Mouse (Mus musculus) liver, adult 2 months (tissue): ENCODE measurements at regions not wholly inside any gene's neighbourhood (a gene's known extent, or its start where the extent isn't known, plus 50 kb on each side); places are given as distances from the start of the nearest gene placed in this dataset.

ENCODE experiments used
- DNase-seq: peaks from one replicate; pipeline ENCODE4 v3.0.0-alpha.2; 2011; ENCODE audit warnings: low read depth, low spot score; ENCODE audit errors: extremely low read depth
- H3K27ac ChIP-seq: fragments of 200-500 bp; replicated peaks from 2 replicates; pipeline ENCODE4 v1.5.1; 2012; ENCODE audit warnings: low read depth, mild to moderate bottlenecking, control low read depth, inconsistent platforms, low read length; ENCODE audit not compliant: insufficient read depth
- H3K27me3 ChIP-seq: fragments of 200-500 bp; 2 replicates; pipeline ENCODE4 v1.6.1; 2012; ENCODE audit warnings: mild to moderate bottlenecking, moderate library complexity, low read length, inconsistent platforms; ENCODE audit not compliant: control insufficient read depth, insufficient read depth
- H3K36me3 ChIP-seq: fragments of 200-500 bp; 2 replicates; pipeline ENCODE4 v1.6.1; 2012; ENCODE audit warnings: low read length, inconsistent platforms; ENCODE audit not compliant: control insufficient read depth, insufficient read depth
- H3K4me1 ChIP-seq: fragments of 200-500 bp; 2 replicates; pipeline ENCODE4 v1.6.1; 2011; ENCODE audit warnings: low read length; ENCODE audit not compliant: control insufficient read depth, insufficient read depth
- H3K4me3 ChIP-seq: fragments of 200-500 bp; 2 replicates; pipeline ENCODE4 v1.5.1; 2011; ENCODE audit warnings: low read depth, mild to moderate bottlenecking, control low read depth, low read length, moderate library complexity; ENCODE audit not compliant: insufficient read depth
- H3K79me2 ChIP-seq: fragments of 200-500 bp; 2 replicates; pipeline ENCODE4 v1.6.1; 2012; ENCODE audit warnings: inconsistent platforms, mild to moderate bottlenecking, low read length, moderate library complexity; ENCODE audit not compliant: control insufficient read depth, insufficient read depth
- H3K9ac ChIP-seq: fragments of 200-500 bp; 2 replicates; pipeline ENCODE4 v1.6.1; 2012; ENCODE audit warnings: low read depth, mild to moderate bottlenecking, control low read depth, inconsistent platforms, low read length
- CTCF ChIP-seq: fragments of 200-500 bp; IDR thresholded peaks from 2 replicates; pipeline ENCODE4 v1.5.1; 2011; ENCODE audit warnings: low read depth, low read length, control low read depth
- POLR2A ChIP-seq: fragments of 200-500 bp; IDR thresholded peaks from 2 replicates; pipeline ENCODE4 v1.6.1; 2011; ENCODE audit warnings: low read length, control low read depth; ENCODE audit not compliant: insufficient read depth; ENCODE audit errors: extremely low read depth
- WGBS: fragments of 180-500 bp; shearing (Covaris S2); methylation state at CpG from one replicate; pipeline ENCODE4 v1.1.7; 2018; 5-methylcytosine and 5-hydroxymethylcytosine counted together

DNA sequence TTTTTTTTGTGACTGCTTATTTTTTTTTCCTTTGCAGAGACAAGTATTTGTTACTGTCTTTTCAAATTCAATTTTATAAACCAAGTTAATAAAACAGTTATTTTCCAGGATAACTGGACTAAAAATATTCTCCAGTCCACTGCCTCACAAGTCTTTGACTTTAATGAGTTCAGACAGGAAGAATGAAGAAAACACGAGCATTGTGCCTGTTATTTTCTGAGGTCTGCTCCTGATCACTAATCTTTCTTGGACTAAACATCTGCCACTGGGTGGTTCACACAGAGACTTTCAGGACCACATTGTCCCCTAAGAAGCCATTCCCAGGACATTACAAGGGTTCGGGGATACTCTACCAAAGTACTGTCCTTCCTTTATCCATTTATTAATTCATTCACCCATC lies 167.9 kb upstream of the Stac start:
- TF ChIP-seq CTCF (no peak), POLR2A (no peak)
- H3K27me3 ChIP-seq = no peaks in the 10 kb centered on the region
- no peaks in the 10 kb centered on the region for H3K79me2 ChIP-seq
- no peaks in the 10 kb centered on the region for H3K4me1 ChIP-seq
- H3K27ac ChIP-seq = no peak overlapping the region
- DNase-seq = no peak
- no peak overlapping the region for H3K9ac ChIP-seq
- WGBS = 70% methylated on average over 2 of the region's 2 CpGs
- no peaks in the 10 kb centered on the region for H3K36me3 ChIP-seq
- no peak overlapping the region for H3K4me3 ChIP-seq

- Histone ChIP-seq H3K27me3 (no peaks in the 10 kb centered on the region), H3K79me2 (no peaks in the 10 kb centered on the region), H3K36me3 (no peaks in the 10 kb centered on the region), H3K4me1 (no peaks in the 10 kb centered on the region), H3K4me3 (no peak overlapping the region), H3K27ac (no peak overlapping the region), H3K9ac (no peak overlapping the region)
- no peak for DNase-seq
- no peak for TF ChIP-seq CTCF
- 80% methylated on average over 7 of the region's 7 CpGs for WGBS
These were observed 164.8 kb upstream of the Stac start for GRCm38 (mm10) chr9:111854976-111855375.

DNA sequence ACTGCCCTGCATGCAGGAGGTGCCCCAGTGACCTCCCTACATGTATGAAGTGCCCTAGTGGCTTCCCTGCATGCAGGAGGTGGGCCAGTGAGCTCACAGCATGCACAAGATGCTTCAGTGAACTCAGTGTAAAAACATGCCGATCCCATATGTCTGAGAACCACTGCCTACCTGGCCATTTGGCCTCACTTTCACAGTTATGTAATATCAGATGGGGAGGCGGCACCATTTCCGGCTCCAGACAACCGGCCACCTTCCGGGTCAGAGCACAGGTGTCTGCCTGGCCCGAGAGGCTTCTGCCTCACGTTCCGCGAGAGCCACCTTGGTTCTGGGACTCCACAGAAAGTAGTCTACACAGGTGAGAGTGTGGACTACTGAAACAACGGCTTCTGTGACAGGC lies 156.2 kb upstream of the Stac start:
- Histone ChIP-seq H3K4me1 (no peaks in the 10 kb centered on the region), H3K9ac (no peak overlapping the region), H3K27ac (no peak overlapping the region), H3K27me3 (no peaks in the 10 kb centered on the region), H3K79me2 (no peaks in the 10 kb centered on the region), H3K4me3 (no peak overlapping the region), H3K36me3 (no peaks in the 10 kb centered on the region)
- WGBS = 90% methylated on average over 10 of the region's 10 CpGs
- DNase-seq = no peak
- TF ChIP-seq CTCF (no peak), POLR2A (no peak)

DNA sequence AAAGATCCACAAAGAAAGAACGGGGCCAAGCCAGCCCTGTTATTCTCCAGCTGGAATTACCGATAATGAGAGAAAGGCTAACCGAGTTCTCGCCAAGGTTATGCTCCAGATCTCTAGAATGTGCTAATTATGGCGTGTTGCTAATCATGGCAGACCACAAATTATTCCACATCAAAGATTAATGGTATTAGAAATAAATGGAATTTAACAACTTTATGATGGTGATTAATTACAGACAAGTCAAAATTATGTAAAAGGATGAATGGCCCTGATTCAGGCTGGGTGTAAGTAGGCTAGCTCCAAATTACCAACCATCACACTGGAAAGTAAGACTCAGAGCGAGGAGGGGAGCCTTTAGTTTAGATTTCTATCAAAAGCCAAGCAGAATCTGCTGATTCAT lies 151.0 kb upstream of the Stac start:
- Histone ChIP-seq H3K9ac (no peak overlapping the region), H3K4me1 (no peaks in the 10 kb centered on the region), H3K4me3 (no peak overlapping the region), H3K79me2 (no peaks in the 10 kb centered on the region), H3K36me3 (no peaks in the 10 kb centered on the region), H3K27me3 (no peaks in the 10 kb centered on the region), H3K27ac (no peak overlapping the region)
- DNase-seq = no peak
- TF ChIP-seq POLR2A = no peak
- no peak for TF ChIP-seq CTCF
- WGBS = 78% methylated on average over 6 of the region's 6 CpGs

GRCm38 (mm10) chr9:111838069-111838820 lies 148.1 kb upstream of the Stac start:
- WGBS = 50% methylated on average over 7 of the region's 7 CpGs
- H3K27ac ChIP-seq = no peak overlapping the region
- TF ChIP-seq POLR2A (no peak), CTCF (no peak)
- H3K36me3 ChIP-seq = no peaks in the 10 kb centered on the region
- H3K27me3 ChIP-seq = no peaks in the 10 kb centered on the region
- H3K79me2 ChIP-seq = no peaks in the 10 kb centered on the region
- H3K9ac ChIP-seq = no peak overlapping the region
- DNase-seq = peak; percentile 6
- no peak overlapping the region for H3K4me3 ChIP-seq
- H3K4me1 ChIP-seq = no peaks in the 10 kb centered on the region

DNA sequence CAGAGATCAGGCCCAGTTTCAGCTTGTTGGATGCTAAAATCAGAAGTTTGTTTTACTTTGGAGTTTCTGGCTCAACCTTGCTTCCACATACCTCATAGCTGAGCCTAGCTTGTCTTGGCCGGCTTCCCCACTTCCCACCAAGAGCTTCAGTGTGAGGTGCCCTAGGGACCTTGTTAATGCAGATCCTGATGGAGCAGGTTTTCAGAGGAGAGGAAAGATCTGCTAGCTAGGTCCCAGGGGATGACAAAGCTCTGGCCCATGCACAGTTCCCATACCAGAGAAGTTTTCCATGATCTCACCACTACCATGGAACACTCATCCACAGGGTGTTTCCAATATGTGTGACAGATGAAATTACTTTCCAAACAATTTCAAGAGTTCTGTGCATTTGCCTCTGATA lies 131.9 kb upstream of the Stac start:
- TF ChIP-seq POLR2A (no peak), CTCF (no peak)
- WGBS = 78% methylated on average over 1 of the region's 1 CpGs
- Histone ChIP-seq H3K9ac (no peak overlapping the region), H3K27me3 (no peaks in the 10 kb centered on the region), H3K4me1 (no peaks in the 10 kb centered on the region), H3K4me3 (no peak overlapping the region), H3K36me3 (no peaks in the 10 kb centered on the region), H3K79me2 (no peaks in the 10 kb centered on the region), H3K27ac (no peak overlapping the region)
- no peak for DNase-seq
